Mouse (Mus musculus): ENCODE data around the gene Helz. TPM values are rescaled to one million over a fixed set of nuclear protein-coding genes. Genes with fewer than 3 reads are reported as not detected.
"Not testable (repeated sequence)": the region's sequence is repeated elsewhere in the genome, so short reads cannot be mapped to it uniquely, and the experiment has no call there.

Gene Helz
- polyA plus RNA-seq (2015; fragmentation: Nextera tagmentation; extraction: Ambion mirVana) = 15.7 and 17.3 TPM in 2 replicates

- Histone ChIP-seq H3K27ac (peak within 1 kb of the TSS; percentile 70), H3K36me3 (no peaks in the 10 kb centered on the region), H3K9me3 (no peaks in the 10 kb centered on the region), H3K4me2 (peak within 1 kb of the TSS; percentile 100), H3K4me1 (peaks cover 9% of the 10 kb centered on the region; the same call in 1 of the 2 replicates), H3K27me3 (replicated peaks) (no peaks in the 10 kb centered on the region), H3K9ac (peak within 1 kb of the TSS; percentile 94), H3K4me3 (replicated peaks) (peak within 1 kb of the TSS; percentile 97)
- under 1% methylated on average over 66 of the region's 70 CpGs for WGBS
- ATAC-seq (ENCODE audit: insufficient read depth, low FRiP score, low read depth) = peak; percentile 81
Observed at GRCm38 (mm10) chr11:107547351-107548203, at the start of gene Helz. Gene Helz (plus strand): TSS chr11:107547930.

- ATAC-seq (ENCODE audit: insufficient read depth, low FRiP score, low read depth) = no peak
- H3K27ac ChIP-seq = no peak overlapping the region
- no peaks in the 10 kb centered on the region for H3K4me1 ChIP-seq
- no peaks in the 10 kb centered on the region for H3K27me3 ChIP-seq (replicated peaks)
- H3K9me3 ChIP-seq = no peaks in the 10 kb centered on the region
- no peak overlapping the region for H3K4me3 ChIP-seq (replicated peaks)
- no peak overlapping the region for H3K9ac ChIP-seq
- 83% methylated on average over 8 of the region's 8 CpGs for WGBS
- no peak overlapping the region for H3K4me2 ChIP-seq
- H3K36me3 ChIP-seq = 0 out of 2 replicates have a peak, but pooled peaks cover 4% of the 10 kb centered on the region
Observed at GRCm38 (mm10) chr11:107502801-107503200, 44.9 kb upstream of the Helz start.

GRCm38 (mm10) chr11:107504364-107504763 is 43.4 kb upstream of the Helz start:
- H3K27me3 ChIP-seq (replicated peaks); H3K36me3 ChIP-seq; H3K9ac ChIP-seq; H3K4me3 ChIP-seq (replicated peaks); H3K4me2 ChIP-seq; H3K9me3 ChIP-seq; H3K27ac ChIP-seq; H3K4me1 ChIP-seq; ATAC-seq (ENCODE audit: insufficient read depth, low FRiP score, low read depth): not testable (repeated sequence)
- 94% methylated on average over 3 of the region's 4 CpGs for WGBS

- ATAC-seq (ENCODE audit: insufficient read depth, low FRiP score, low read depth) = no peak
- H3K36me3 ChIP-seq = no peaks in the 10 kb centered on the region
- H3K4me1 ChIP-seq = peaks cover 9% of the 10 kb centered on the region
- no peak overlapping the region for H3K4me3 ChIP-seq (replicated peaks)
- no peak overlapping the region for H3K4me2 ChIP-seq
- no peak overlapping the region for H3K9ac ChIP-seq
- H3K9me3 ChIP-seq = no peaks in the 10 kb centered on the region
- no peaks in the 10 kb centered on the region for H3K27me3 ChIP-seq (replicated peaks)
- no peak overlapping the region for H3K27ac ChIP-seq
- WGBS = 74% methylated on average over 1 of the region's 1 CpGs
Observed at GRCm38 (mm10) chr11:107506260-107506659, 41.5 kb upstream of the Helz start.

GRCm38 (mm10) chr11:107509631-107510338 is 37.9 kb upstream of the Helz start:
- 20% methylated on average over 11 of the region's 11 CpGs for WGBS

GRCm38 (mm10) chr11:107510362-107511269 is 37.1 kb upstream of the Helz start:
- Histone ChIP-seq H3K9me3 (no peaks in the 10 kb centered on the region), H3K27me3 (replicated peaks) (no peaks in the 10 kb centered on the region), H3K4me1 (peaks cover 12% of the 10 kb centered on the region), H3K4me3 (replicated peaks) (no peak overlapping the region), H3K27ac (no peak overlapping the region), H3K36me3 (no peaks in the 10 kb centered on the region), H3K4me2 (peak overlapping the region; percentile 45), H3K9ac (no peak overlapping the region)
- ATAC-seq (ENCODE audit: insufficient read depth, low FRiP score, low read depth) = peak; percentile 64; the same call in 1 of the 2 replicates
- WGBS = 4% methylated on average over 18 of the region's 18 CpGs

More at GRCm38 (mm10) chr11:107509631-107510338, 37.9 kb upstream of the Helz start:
- Histone ChIP-seq H3K4me1 (peaks cover 12% of the 10 kb centered on the region), H3K27ac (no peak overlapping the region), H3K4me2 (peak overlapping the region; percentile 2; the same call in 1 of the 2 replicates), H3K36me3 (no peaks in the 10 kb centered on the region), H3K4me3 (replicated peaks) (no peak overlapping the region), H3K27me3 (replicated peaks) (no peaks in the 10 kb centered on the region), H3K9ac (no peak overlapping the region), H3K9me3 (no peaks in the 10 kb centered on the region)
- ATAC-seq (ENCODE audit: insufficient read depth, low FRiP score, low read depth) = 0 out of 2 replicates have a peak, but pooled peaks have one; percentile 23

- ATAC-seq (ENCODE audit: insufficient read depth, low FRiP score, low read depth); H3K27me3 ChIP-seq (replicated peaks); H3K9ac ChIP-seq; H3K27ac ChIP-seq; H3K4me2 ChIP-seq; H3K36me3 ChIP-seq; H3K9me3 ChIP-seq; H3K4me3 ChIP-seq (replicated peaks): not testable (repeated sequence)
- peaks cover 12% of the 10 kb centered on the region for H3K4me1 ChIP-seq
- WGBS = 51% methylated on average over 4 of the region's 5 CpGs
Observed at GRCm38 (mm10) chr11:107511954-107512353, 35.8 kb upstream of the Helz start.

GRCm38 (mm10) chr11:107513047-107513446 is 34.7 kb upstream of the Helz start:
- no peak for ATAC-seq (ENCODE audit: insufficient read depth, low FRiP score, low read depth)
- Histone ChIP-seq H3K4me2 (no peak overlapping the region), H3K4me1 (peaks cover 12% of the 10 kb centered on the region), H3K36me3 (no peaks in the 10 kb centered on the region), H3K27ac (no peak overlapping the region), H3K27me3 (replicated peaks) (no peaks in the 10 kb centered on the region), H3K9ac (no peak overlapping the region), H3K9me3 (no peaks in the 10 kb centered on the region), H3K4me3 (replicated peaks) (no peak overlapping the region)
- 62% methylated on average over 10 of the region's 10 CpGs for WGBS

- Histone ChIP-seq H3K27ac (no peak overlapping the region), H3K4me2 (no peak overlapping the region), H3K9ac (no peak overlapping the region), H3K9me3 (no peaks in the 10 kb centered on the region), H3K4me1 (0 out of 2 replicates have a peak, but pooled peaks cover 3% of the 10 kb centered on the region), H3K4me3 (replicated peaks) (no peak overlapping the region), H3K36me3 (no peaks in the 10 kb centered on the region), H3K27me3 (replicated peaks) (no peaks in the 10 kb centered on the region)
- WGBS = 90% methylated on average over 2 of the region's 2 CpGs
- ATAC-seq (ENCODE audit: insufficient read depth, low FRiP score, low read depth) = no peak
Observed at GRCm38 (mm10) chr11:107516387-107516786, 31.3 kb upstream of the Helz start.

- ATAC-seq (ENCODE audit: insufficient read depth, low FRiP score, low read depth) = no peak
- WGBS = 67% methylated on average over 5 of the region's 5 CpGs
Observed at GRCm38 (mm10) chr11:107518645-107519429, 28.9 kb upstream of the Helz start.

GRCm38 (mm10) chr11:107521153-107521552 is 26.6 kb upstream of the Helz start:
- no peak overlapping the region for H3K9ac ChIP-seq
- no peak overlapping the region for H3K4me2 ChIP-seq
- no peak overlapping the region for H3K4me3 ChIP-seq (replicated peaks)
- no peaks in the 10 kb centered on the region for H3K36me3 ChIP-seq
- no peak for ATAC-seq (ENCODE audit: insufficient read depth, low FRiP score, low read depth)
- WGBS = 63% methylated on average over 1 of the region's 1 CpGs
- no peaks in the 10 kb centered on the region for H3K4me1 ChIP-seq
- H3K9me3 ChIP-seq = no peaks in the 10 kb centered on the region
- no peak overlapping the region for H3K27ac ChIP-seq
- no peaks in the 10 kb centered on the region for H3K27me3 ChIP-seq (replicated peaks)

More at GRCm38 (mm10) chr11:107518645-107519429, 28.9 kb upstream of the Helz start:
- H3K4me2 ChIP-seq = no peak overlapping the region
- H3K27me3 ChIP-seq (replicated peaks) = no peaks in the 10 kb centered on the region
- H3K9ac ChIP-seq = no peak overlapping the region
- no peak overlapping the region for H3K4me3 ChIP-seq (replicated peaks)
- H3K9me3 ChIP-seq = no peaks in the 10 kb centered on the region
- no peaks in the 10 kb centered on the region for H3K4me1 ChIP-seq
- H3K36me3 ChIP-seq = no peaks in the 10 kb centered on the region
- H3K27ac ChIP-seq = no peak overlapping the region
